Mouse (Mus musculus) heart, embryonic 11.5 days (tissue): ENCODE data around the gene Socs5. TPM values are rescaled to one million over a fixed set of nuclear protein-coding genes. Genes with fewer than 3 reads are reported as not detected.

Source experiments
- ATAC-seq: fragments of 200-750 bp; cut with Nextera tagmentation; replicated peaks from 2 replicates; pipeline ENCODE4 v1.8.0; 2017; ENCODE audit warnings: moderate library complexity; ENCODE audit not compliant: insufficient number of reproducible peaks, low FRiP score, low TSS enrichment
- H3K27ac ChIP-seq: fragments of 300-500 bp; sonication (generic); 2 replicates; pipeline ENCODE4 v1.5.1; 2014; ENCODE audit warnings: mild to moderate bottlenecking, low read depth, low read length
- H3K27me3 ChIP-seq: fragments of 300-500 bp; sonication (generic); 2 replicates; pipeline ENCODE4 v1.6.1; 2014; ENCODE audit warnings: mild to moderate bottlenecking, low read length, mixed read lengths; ENCODE audit not compliant: control insufficient read depth, insufficient read depth
- H3K36me3 ChIP-seq: fragments of 300-500 bp; sonication (generic); 2 replicates; pipeline ENCODE4 v1.6.1; 2014; ENCODE audit warnings: mild to moderate bottlenecking, low read length, moderate library complexity, mixed read lengths; ENCODE audit not compliant: control insufficient read depth, insufficient read depth
- H3K4me1 ChIP-seq: fragments of 300-500 bp; sonication (generic); 2 replicates; pipeline ENCODE4 v1.6.1; 2014; ENCODE audit warnings: low read length; ENCODE audit not compliant: control insufficient read depth, insufficient read depth
- H3K4me2 ChIP-seq: fragments of 300-500 bp; sonication (generic); 2 replicates; pipeline ENCODE4 v1.6.1; 2014; ENCODE audit warnings: mild to moderate bottlenecking, moderate library complexity
- H3K4me3 ChIP-seq: fragments of 300-500 bp; sonication (generic); 2 replicates; pipeline ENCODE4 v1.5.1; 2014; ENCODE audit warnings: low read depth, low read length
- H3K9ac ChIP-seq: fragments of 300-500 bp; sonication (generic); 2 replicates; pipeline ENCODE4 v1.6.1; 2014; ENCODE audit warnings: mild to moderate bottlenecking, low read depth, low read length, moderate library complexity
- H3K9me3 ChIP-seq: fragments of 300-500 bp; sonication (generic); replicated peaks from 2 replicates; pipeline ENCODE4 v1.6.1; 2016; ENCODE audit warnings: low read length; ENCODE audit not compliant: control insufficient read depth
- WGBS: fragments of 180-500 bp; shearing (Covaris S2); extraction: QIAGEN DNeasy Blood & Tissue Kit; methylation state at CpG from one replicate; pipeline ENCODE4 v1.1.7; 2014; ENCODE audit not compliant: insufficient replicate concordance; 5-methylcytosine and 5-hydroxymethylcytosine counted together
- microRNA-seq: library from miRNA; unstranded; fragments of <30 nt; microRNA quantifications from one replicate; pipeline ENCODE4, GENCODE M21; 2016; ENCODE audit warnings: borderline number of aligned reads
- polyA plus RNA-seq: library from polyadenylated mRNA; unstranded; fragments of >200 nt; fragmentation: Nextera tagmentation; extraction: Ambion mirVana; gene quantifications from 2 replicates; pipeline ENCODE4 v1.2.1, GENCODE M21; 2014

Socs5 gene
- polyA plus RNA-seq, 1 experiment from 2014 or later: 11.9 TPM

DNA sequence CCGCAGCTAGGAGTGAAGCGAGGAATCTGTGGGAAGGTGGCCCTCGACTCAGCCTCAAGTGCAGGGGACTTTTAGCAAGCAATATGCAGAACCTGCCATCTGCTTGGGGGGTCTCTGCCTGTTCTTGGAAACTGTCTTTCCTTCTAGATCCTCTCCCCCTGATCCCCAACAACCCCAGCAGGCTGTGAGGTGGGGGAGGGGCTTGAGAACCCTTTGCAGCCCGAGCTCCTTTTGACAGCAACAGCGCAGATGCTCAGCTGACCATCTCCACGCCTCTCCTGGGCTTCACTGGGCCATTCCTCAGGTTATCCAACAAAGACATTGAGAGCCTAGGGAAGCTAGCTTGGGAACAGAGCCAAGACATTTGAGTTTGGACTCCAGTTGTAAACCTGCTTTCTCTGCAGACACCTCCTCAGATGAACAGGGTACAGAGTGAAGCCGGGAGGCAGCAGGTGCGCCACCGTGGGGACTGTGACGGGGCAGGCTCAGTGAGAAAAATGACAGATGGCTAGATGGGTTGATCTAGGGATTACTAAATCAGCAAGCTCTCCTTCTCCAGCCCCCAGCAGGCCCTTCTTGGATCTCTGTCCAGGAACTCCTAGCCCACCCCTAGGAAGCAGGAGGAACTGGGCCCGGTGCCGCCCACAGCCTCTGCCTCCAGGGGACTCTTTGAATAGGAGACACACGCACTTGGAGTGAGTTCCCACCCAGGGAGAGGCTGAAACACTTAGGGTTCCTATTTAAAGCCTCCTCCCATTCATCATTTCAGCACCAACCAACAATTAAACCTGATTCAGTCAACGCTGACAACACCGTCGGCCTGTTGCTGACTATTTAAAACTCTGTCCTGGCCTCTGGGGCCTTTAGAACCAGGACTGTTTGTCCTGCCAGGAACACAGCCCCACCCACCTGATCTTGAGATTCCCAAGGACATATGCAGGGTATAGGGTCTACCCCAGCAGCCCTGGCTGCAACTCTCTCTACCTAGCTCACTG lies 71.4 kb downstream of the Socs5 start:
- no peaks in the 10 kb centered on the region for H3K27me3 ChIP-seq
- H3K4me2 ChIP-seq: no peak overlapping the region
- no peaks in the 10 kb centered on the region for H3K9me3 ChIP-seq
- H3K4me1 ChIP-seq: peaks cover 24% of the 10 kb centered on the region
- 43% methylated on average over 16 of the region's 16 CpGs for WGBS
- no peak overlapping the region for H3K27ac ChIP-seq
- no peak overlapping the region for H3K9ac ChIP-seq
- peak; percentile 36; the same call in 1 of the 2 replicates for ATAC-seq
- H3K36me3 ChIP-seq: no peaks in the 10 kb centered on the region
- H3K4me3 ChIP-seq: no peak overlapping the region

GRCm38 (mm10) chr17:87179939-87180550 lies 72.6 kb downstream of the Socs5 start:
- H3K4me1 ChIP-seq: peaks cover 24% of the 10 kb centered on the region
- ATAC-seq: no peak
- no peaks in the 10 kb centered on the region for H3K27me3 ChIP-seq
- no peak overlapping the region for H3K4me3 ChIP-seq
- no peak overlapping the region for H3K4me2 ChIP-seq
- H3K9me3 ChIP-seq: no peaks in the 10 kb centered on the region
- no peak overlapping the region for H3K27ac ChIP-seq
- 80% methylated on average over 9 of the region's 9 CpGs for WGBS
- H3K9ac ChIP-seq: no peak overlapping the region
- no peaks in the 10 kb centered on the region for H3K36me3 ChIP-seq

GRCm38 (mm10) chr17:87181683-87182346 lies 74.3 kb downstream of the Socs5 start:
- no peak for ATAC-seq
- 68% methylated on average over 8 of the region's 8 CpGs for WGBS

GRCm38 (mm10) chr17:87185461-87186066 lies 78.1 kb downstream of the Socs5 start:
- Histone ChIP-seq H3K4me2 (peak overlapping the region; percentile 29; the same call in 1 of the 2 replicates), H3K9me3 (no peaks in the 10 kb centered on the region), H3K9ac (no peak overlapping the region), H3K4me1 (peaks cover 9% of the 10 kb centered on the region), H3K4me3 (no peak overlapping the region), H3K27me3 (no peaks in the 10 kb centered on the region), H3K27ac (no peak overlapping the region), H3K36me3 (no peaks in the 10 kb centered on the region)
- peak; percentile 39; the same call in 1 of the 2 replicates for ATAC-seq
- 25% methylated on average over 11 of the region's 11 CpGs for WGBS

More at GRCm38 (mm10) chr17:87181683-87182346, 74.3 kb downstream of the Socs5 start:
- Histone ChIP-seq H3K4me3 (no peak overlapping the region), H3K27ac (no peak overlapping the region), H3K27me3 (no peaks in the 10 kb centered on the region), H3K9me3 (no peaks in the 10 kb centered on the region), H3K9ac (no peak overlapping the region), H3K36me3 (no peaks in the 10 kb centered on the region), H3K4me2 (no peak overlapping the region), H3K4me1 (peaks cover 20% of the 10 kb centered on the region)

- ATAC-seq: no peak
- Histone ChIP-seq H3K9ac (no peak overlapping the region), H3K4me3 (no peak overlapping the region), H3K27ac (no peak overlapping the region), H3K36me3 (no peaks in the 10 kb centered on the region), H3K27me3 (no peaks in the 10 kb centered on the region), H3K4me1 (peaks cover 9% of the 10 kb centered on the region), H3K9me3 (no peaks in the 10 kb centered on the region), H3K4me2 (peak overlapping the region; percentile 23; the same call in 1 of the 2 replicates)
- 41% methylated on average over 17 of the region's 17 CpGs for WGBS
Measured at GRCm38 (mm10) chr17:87187005-87187404, 79.5 kb downstream of the Socs5 start.

Small RNAs within 50 kb of the gene (microRNA-seq; reads per million reads assigned to microRNA genes)
- not detected for gene Gm22346

Other genes with a start within 250 kb of the Socs5 start
- gene Tmem247, start 190.3 kb upstream of the Socs5 start, polyA plus RNA-seq: not detected in 2 replicates
- gene Atp6v1e2, start 159.8 kb upstream of the Socs5 start, polyA plus RNA-seq: not detected in 2 replicates
- 21.9 and 24.7 TPM in 2 replicates for gene Rhoq, start 144.6 kb upstream of the Socs5 start, polyA plus RNA-seq
- 17.9 and 20.0 TPM in 2 replicates for gene Pigf, start 82.3 kb upstream of the Socs5 start, polyA plus RNA-seq
- 118 and 125 TPM in 2 replicates for gene Cript, start 82.1 kb upstream of the Socs5 start, polyA plus RNA-seq
- 69.7 and 83.5 TPM in 2 replicates for gene Mcfd2, start 158.3 kb downstream of the Socs5 start, polyA plus RNA-seq
- 1.4 and 1.9 TPM in 2 replicates for gene Ttc7, start 175.2 kb downstream of the Socs5 start, polyA plus RNA-seq